Mouse (Mus musculus) erythroblast, embryonic 14.5 days (primary cell): Measurements from ENCODE around the gene Gm49721.
"Not testable (repeated sequence)": the region's sequence is repeated elsewhere in the genome, so short reads cannot be mapped to it uniquely, and the experiment has no call there.

ENCODE experiments used
- GATA1 ChIP-seq: IDR thresholded peaks from 2 replicates; pipeline ENCODE4 v1.6.1; 2012; ENCODE audit warnings: low read length, inconsistent platforms, mixed read lengths
- TAL1 ChIP-seq: IDR thresholded peaks from 3 replicates; pipeline ENCODE4 v1.6.1; 2012; ENCODE audit warnings: low read length, inconsistent platforms, mixed read lengths

DNA sequence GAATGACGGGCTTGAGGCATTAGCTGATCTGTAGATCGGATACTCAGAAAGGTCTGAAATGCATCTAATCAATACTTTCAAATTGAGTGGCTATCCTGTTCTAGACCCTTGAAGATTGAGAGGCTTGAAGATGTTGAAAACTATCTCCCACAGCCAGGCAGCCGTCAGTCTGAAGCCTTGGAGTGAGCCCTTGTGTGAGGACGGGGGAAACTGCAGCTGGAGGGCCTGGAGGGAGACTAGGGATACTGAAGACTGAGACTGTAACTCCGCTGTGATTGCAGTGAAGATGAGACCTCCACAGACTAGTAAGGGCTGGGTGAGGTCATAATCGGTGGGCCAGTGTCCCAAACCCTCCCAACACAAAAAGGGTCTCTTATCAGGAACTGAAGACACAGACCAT is 16.4 kb upstream of the Gm49721 start:
- TF ChIP-seq TAL1, GATA1: not testable (repeated sequence)
